Mouse (Mus musculus) kidney, postnatal 14 days (tissue): ENCODE measurements around the gene Abcb5.
A peak's percentile ranks its signal among the peaks of the same experiment; 100 is the strongest.
"Not testable (repeated sequence)": the region's sequence is repeated elsewhere in the genome, so short reads cannot be mapped to it uniquely, and the experiment has no call there.

ENCODE experiments used
- DNase-seq: peaks from one replicate; pipeline ENCODE4 v3.0.0; 2022; ENCODE audit warnings: mixed read lengths

Abcb5 gene

GRCm38 (mm10) chr12:118966321-118966720 lies at the start of gene Abcb5:
Gene Abcb5, minus strand, starts transcription at chr12:118966421.
- no peak for DNase-seq

- peak; percentile 23 for DNase-seq
Measured at GRCm38 (mm10) chr12:118999230-118999629, 33.0 kb upstream of the Abcb5 start.

- peak; percentile 32 for DNase-seq
Measured at GRCm38 (mm10) chr12:118994328-118995166, 28.3 kb upstream of the Abcb5 start.

DNA sequence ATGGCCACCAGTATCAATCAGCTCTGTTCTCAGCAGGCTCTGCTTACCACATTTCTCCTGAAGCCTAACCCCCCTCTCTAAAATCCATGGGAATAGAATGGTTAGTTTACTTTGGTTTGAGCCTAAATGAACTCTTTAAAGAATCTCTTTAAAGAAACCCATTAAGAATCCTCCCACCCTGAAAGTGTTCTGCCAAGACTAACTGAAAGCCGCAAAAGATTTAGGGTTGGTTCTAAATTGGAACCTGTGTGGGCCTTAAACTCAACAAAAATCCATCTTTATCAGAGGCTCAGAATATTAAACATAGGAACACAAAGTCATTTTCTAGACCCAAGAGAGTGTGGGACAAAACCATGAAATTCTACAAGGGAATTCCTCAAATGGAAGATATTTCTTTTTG lies 18.6 kb upstream of the Abcb5 start:
- no peak for DNase-seq

DNA sequence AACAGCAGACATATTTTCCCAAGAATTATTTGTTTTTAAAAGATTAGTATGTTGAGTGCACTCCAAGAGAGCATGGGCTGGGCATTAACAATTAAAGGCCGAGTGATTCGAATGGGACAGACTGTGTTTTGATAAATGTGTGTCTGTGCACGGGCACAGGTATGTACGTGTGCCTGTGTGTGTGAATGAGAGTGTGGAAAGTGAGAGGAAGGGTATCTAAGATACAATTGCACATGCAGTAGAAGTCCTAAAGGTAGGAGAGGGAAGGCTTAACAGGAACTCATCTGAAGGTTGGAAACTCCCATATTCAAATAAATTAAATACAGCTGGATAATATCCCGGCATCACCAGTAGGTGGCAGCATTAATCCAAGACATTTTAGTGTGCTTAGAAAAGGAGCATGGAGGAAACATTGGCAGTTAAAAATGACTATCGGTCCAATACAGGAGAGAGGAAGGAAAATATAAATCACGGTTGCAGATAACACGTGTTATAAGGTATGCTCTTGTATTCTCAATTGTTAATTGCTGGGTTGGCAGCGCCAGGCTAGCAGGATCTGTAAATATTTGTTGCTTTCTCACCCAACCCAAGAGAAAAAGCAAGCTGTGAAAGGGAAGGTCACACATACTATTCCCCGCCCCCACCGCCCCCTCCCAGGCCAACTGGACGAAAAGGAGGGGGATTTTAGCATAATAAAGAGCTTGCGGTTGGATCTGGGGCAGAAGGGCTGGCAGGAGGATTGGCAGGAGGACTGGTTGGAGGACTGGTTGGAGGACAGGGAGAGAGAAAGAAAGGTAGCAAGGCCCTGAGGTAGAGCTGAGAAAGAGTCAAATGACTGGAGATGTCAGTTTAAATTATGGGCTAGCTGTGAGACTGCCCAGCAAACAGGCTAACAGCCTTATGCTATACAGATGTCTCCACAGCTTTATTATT lies 35.6 kb downstream of the Abcb5 start:
- DNase-seq = peak; percentile 73

DNA sequence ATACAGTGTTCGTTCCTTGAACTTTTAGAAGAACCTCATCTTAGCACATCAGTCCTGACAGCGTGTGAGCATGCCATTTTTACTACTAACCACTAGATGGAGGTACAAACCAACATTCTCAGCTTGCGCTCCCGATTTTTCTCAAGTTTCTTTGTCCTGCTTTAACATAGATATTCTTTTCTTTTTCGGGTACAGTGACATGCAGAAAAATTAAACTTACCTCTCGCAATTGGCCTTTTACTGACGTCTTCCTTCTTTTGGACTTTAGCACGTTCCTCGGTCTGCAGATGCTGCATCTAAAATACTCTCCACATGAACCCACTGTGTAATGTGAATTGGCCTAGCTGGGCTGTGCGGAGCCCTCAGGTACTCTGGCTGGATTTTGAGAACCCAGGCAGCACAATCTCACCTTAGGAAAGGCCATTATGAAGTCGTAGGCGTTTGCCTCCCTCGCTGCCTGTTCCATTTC lies 39.4 kb downstream of the Abcb5 start:
- peak; percentile 13 for DNase-seq

GRCm38 (mm10) chr12:118923874-118924273 lies 42.3 kb downstream of the Abcb5 start:
- not testable (repeated sequence) for DNase-seq

DNA sequence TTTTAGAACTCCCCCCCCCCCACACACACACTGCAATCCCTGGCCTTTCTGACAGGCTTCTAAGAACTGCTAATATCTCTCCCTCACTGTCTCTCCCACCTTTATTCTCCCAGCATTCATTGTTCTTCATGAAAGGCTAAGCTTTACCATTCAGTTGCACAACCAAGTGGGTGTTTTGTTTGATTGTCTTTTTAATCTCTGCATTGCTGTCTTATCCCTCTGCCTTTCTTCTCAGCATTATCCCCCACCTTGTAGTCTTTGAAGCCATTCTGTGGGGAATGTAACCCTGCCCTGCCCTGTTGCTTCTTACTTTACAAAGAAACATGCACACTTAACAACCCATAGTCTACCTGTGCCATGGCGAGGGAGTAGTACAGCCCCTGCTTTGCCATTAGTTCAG lies 48.5 kb downstream of the Abcb5 start:
- no peak for DNase-seq

- DNase-seq = no peak
Measured at GRCm38 (mm10) chr12:118910360-118910759, 55.9 kb downstream of the Abcb5 start.

DNA sequence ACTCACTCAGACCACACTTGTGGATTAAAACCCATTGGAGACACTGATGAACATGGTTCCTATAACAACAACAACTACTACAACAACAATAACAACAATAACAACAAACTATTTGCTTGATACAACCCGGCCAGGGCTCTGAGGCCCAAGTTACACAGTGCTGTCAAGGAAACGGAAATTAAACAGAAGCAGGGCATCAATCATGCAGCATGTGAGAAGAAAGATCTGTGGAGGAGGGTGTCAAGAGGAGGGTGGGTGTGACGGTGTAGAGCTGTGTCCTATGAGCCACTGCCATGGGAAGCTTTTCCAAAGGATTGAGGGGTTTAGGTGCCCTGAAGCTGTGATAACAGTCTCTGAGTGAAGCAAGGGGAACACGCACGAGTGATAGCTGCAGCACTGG lies 64.0 kb downstream of the Abcb5 start:
- no peak for DNase-seq

DNA sequence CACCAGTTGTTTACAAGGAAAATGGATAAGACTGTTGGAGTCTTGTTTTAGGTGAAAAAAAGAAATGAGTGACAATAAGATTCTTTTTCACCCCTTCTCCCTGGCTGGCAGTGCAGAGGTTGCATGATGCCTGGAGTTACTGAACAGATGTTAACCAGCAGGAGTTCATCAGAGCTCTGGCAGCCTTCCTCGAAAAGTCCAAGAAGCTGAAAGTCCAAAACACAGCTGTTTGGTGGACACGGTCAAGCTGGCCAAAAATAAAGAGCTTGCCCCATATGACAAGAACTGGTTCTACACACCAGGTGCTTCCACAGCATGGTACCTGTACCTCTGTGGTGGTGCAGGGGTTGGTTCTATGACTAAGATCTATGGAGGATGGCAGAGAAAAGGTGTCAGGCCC lies 78.3 kb downstream of the Abcb5 start:
- DNase-seq = peak; percentile 41

- DNase-seq = no peak
Measured at GRCm38 (mm10) chr12:118882790-118883189, 83.4 kb downstream of the Abcb5 start.

DNA sequence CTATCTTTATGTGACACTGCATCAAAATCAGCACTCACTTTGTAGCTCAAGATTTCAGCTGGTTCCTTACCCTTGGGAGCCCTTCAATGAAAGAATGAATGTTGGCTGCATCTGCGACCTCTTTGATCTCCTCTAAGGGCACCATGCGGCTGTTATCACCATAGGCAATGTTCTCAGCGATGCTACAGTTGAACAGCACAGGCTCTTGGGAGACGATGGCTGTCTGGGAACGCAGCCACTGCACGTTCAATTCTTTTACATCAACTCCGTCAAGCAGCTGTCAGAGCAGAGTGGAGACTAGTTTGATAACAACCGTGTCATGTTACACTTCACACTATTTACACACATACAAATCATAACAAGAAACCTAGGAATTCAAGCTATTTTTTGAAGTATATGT lies 93.5 kb downstream of the Abcb5 start:
- no peak for DNase-seq

DNA sequence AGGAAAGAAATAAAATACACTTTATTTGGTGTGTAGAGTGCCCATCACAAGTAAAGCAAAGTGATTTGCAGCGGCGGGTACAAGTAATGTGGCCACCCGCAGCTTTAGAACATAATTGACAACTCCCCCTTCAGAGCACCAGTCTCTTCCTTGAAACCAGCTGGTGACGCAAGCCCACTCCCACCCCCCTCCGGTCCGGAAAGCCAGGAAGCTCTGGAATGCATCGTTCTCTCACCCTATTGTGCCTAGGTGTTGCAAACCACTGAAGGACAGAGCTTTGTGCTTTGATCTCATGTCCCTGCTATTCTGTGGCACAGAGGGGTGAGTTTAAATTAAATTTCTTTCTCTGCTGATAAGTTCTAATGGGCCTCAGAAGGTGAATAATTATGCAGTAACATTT lies 110.1 kb downstream of the Abcb5 start:
- no peak for DNase-seq

- DNase-seq = peak; percentile 71
Measured at GRCm38 (mm10) chr12:118854831-118855453, 111.3 kb downstream of the Abcb5 start.

DNA sequence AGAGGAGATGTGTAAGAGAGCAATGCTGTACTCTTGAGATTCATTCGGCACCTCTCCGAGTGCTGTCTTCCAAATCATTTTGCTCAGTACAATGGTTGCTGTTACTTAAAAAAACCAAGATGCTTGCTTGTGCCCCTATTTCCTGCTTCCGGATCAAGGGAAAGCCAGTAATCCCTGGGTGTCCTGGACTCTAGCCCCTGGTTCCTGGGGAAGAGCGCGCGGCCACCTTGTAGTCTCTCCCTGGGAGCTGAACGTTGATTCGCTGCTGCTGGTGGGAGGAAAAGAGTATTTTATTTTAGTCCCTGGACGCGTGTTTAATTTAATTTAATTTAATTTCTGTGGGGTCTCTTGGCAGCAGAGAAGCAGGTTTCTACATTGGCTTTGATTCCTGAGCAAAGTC lies 111.8 kb downstream of the Abcb5 start:
- DNase-seq = no peak

- DNase-seq = no peak
Measured at GRCm38 (mm10) chr12:118853331-118853730, 112.9 kb downstream of the Abcb5 start.

DNA sequence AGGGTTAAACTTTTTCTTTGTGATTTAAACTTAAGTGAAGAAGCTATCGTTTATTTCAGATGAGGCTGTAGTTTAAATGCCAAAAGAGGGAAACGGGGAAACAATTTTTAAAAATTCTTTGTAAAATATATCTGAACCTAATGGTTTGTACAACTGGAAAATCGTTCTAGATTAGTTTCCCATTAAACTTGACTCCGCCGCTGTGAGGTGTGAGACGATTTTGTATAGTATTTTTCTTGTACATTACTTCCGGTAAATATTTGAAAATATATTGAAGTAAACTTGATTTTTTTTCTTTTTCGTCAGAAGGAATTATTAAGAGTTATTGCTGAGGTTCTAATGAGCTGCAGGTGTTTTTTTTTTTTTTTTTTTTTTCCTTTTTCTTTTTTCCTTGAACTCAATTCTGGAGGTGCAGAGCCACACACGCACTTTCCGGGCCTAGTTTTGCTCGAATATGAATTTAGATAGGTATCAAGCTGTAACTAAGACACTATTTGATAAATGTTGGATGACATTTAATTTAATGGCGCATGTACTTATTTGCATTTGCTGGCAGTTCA lies 115.3 kb downstream of the Abcb5 start:
- DNase-seq = no peak

DNA sequence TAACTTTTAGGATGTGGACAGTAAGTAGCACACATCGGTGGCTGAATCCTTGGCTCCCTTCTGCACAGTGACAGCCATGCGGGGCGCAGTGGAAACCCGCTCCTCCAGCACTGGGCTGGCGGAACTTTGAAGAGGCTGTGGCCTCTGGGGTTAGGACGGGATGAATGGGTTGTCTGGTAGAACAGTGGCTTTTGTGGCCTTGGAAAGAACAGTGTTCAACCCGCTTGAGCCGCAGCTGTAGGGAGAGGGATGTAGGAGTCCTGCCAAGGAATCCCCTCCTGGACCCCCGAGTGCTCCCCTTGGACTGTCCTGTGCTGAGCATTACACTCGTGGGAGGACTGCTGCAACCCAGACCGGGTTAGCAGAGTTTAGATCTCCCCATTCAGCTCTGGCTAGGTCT lies 116.2 kb downstream of the Abcb5 start:
- no peak for DNase-seq

DNA sequence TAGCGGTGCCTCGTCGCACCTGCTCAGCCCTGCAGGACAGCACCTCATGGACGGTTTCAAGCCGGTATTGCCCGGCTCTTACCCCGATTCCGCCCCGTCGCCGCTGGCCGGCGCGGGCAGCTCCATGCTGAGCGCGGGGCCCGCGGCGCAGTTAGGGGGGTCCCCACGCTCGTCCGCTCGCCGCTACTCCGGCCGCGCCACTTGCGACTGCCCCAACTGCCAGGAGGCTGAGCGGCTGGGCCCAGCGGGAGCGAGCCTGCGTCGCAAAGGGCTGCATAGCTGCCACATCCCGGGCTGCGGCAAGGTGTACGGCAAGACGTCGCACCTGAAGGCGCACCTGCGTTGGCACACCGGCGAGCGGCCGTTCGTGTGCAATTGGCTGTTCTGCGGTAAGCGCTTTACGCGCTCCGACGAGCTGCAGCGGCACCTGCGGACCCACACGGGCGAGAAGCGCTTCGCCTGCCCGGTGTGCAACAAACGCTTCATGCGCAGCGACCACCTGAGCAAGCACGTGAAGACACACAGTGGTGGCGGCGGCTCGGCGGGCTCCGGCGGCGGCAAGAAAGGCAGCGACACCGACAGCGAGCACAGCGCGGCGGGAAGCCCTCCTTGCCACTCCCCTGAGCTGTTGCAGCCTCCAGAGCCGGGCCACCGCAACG lies 116.9 kb downstream of the Abcb5 start:
- no peak for DNase-seq

GRCm38 (mm10) chr12:118848496-118849202 lies 117.6 kb downstream of the Abcb5 start:
- no peak for DNase-seq
